Mouse (Mus musculus): ENCODE measurements around the gene Lrrc4c. TPM values are rescaled to one million over a fixed set of nuclear protein-coding genes. Genes with fewer than 3 reads are reported as not detected.

Gene Lrrc4c
- polyA plus RNA-seq (2014; fragmentation: Nextera tagmentation; extraction: Ambion mirVana) = 19.5 and 25.0 TPM in 2 replicates

- 2% methylated on average over 18 of the region's 18 CpGs for WGBS
- Histone ChIP-seq H3K4me3 (ENCODE audit: low read depth, low read length) (peak within 1 kb of the TSS; percentile 37), H3K27ac (ENCODE audit: low read depth, low read length) (peak within 1 kb of the TSS; percentile 49; the same call in 1 of the 2 replicates), H3K36me3 (ENCODE audit: control insufficient read depth, insufficient read depth, low read length) (no peaks in the 10 kb centered on the region), H3K4me2 (ENCODE audit: low read length) (peak within 1 kb of the TSS; percentile 69), H3K27me3 (replicated peaks; ENCODE audit: control insufficient read depth, insufficient read depth, low read length) (no peaks in the 10 kb centered on the region), H3K9ac (ENCODE audit: low read length) (peak within 1 kb of the TSS; percentile 57), H3K4me1 (ENCODE audit: control insufficient read depth, insufficient read depth, low read length) (peaks cover 12% of the 10 kb centered on the region), H3K9me3 (replicated peaks; ENCODE audit: control insufficient read depth, low read length) (no peaks in the 10 kb centered on the region)
- ATAC-seq = peak; percentile 87
- peak; percentile 68 for DNase-seq (ENCODE audit: low spot score)
Measured at GRCm38 (mm10) chr2:96317387-96318299, at the start of gene Lrrc4c. Gene Lrrc4c, plus strand, starts transcription at chr2:96318169.

DNA sequence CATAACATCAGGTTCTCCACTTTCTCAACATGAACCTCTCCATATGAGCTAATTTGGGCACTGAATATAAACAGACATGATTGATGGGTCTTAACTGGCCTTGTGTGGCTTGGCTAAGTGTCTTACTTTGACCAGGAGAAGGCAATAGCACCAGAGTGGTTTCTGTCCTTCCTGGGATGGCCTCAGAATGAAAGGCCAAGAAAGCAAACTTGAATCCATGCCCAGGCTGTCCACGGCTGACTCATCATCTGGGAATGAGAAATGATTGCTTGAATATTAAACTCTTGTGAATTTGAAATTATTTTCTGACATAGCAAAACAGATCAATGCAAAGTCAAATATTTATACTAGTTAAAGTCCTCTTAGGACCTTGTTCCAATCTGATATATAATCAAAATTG, 42.9 kb upstream of the Lrrc4c start:
- no peaks in the 10 kb centered on the region for H3K4me1 ChIP-seq (ENCODE audit: control insufficient read depth, insufficient read depth, low read length)
- no peaks in the 10 kb centered on the region for H3K27me3 ChIP-seq (replicated peaks; ENCODE audit: control insufficient read depth, insufficient read depth, low read length)
- H3K4me2 ChIP-seq (ENCODE audit: low read length) = no peak overlapping the region
- no peak overlapping the region for H3K27ac ChIP-seq (ENCODE audit: low read depth, low read length)
- no peak for ATAC-seq
- no peak for DNase-seq (ENCODE audit: low spot score)
- no peak overlapping the region for H3K4me3 ChIP-seq (ENCODE audit: low read depth, low read length)
- no peak overlapping the region for H3K9ac ChIP-seq (ENCODE audit: low read length)
- no peaks in the 10 kb centered on the region for H3K36me3 ChIP-seq (ENCODE audit: control insufficient read depth, insufficient read depth, low read length)
- 92% methylated on average over 1 of the region's 1 CpGs for WGBS
- H3K9me3 ChIP-seq (replicated peaks; ENCODE audit: control insufficient read depth, low read length) = no peaks in the 10 kb centered on the region

GRCm38 (mm10) chr2:96282926-96283325, 35.0 kb upstream of the Lrrc4c start:
- H3K27me3 ChIP-seq (replicated peaks; ENCODE audit: control insufficient read depth, insufficient read depth, low read length) = no peaks in the 10 kb centered on the region
- no peak for ATAC-seq
- no peaks in the 10 kb centered on the region for H3K36me3 ChIP-seq (ENCODE audit: control insufficient read depth, insufficient read depth, low read length)
- H3K4me3 ChIP-seq (ENCODE audit: low read depth, low read length) = no peak overlapping the region
- no peaks in the 10 kb centered on the region for H3K4me1 ChIP-seq (ENCODE audit: control insufficient read depth, insufficient read depth, low read length)
- H3K9me3 ChIP-seq (replicated peaks; ENCODE audit: control insufficient read depth, low read length) = no peaks in the 10 kb centered on the region
- peak; percentile 51 for DNase-seq (ENCODE audit: low spot score)
- no peak overlapping the region for H3K9ac ChIP-seq (ENCODE audit: low read length)
- WGBS = 89% methylated on average over 5 of the region's 5 CpGs
- H3K27ac ChIP-seq (ENCODE audit: low read depth, low read length) = no peak overlapping the region
- no peak overlapping the region for H3K4me2 ChIP-seq (ENCODE audit: low read length)

- ATAC-seq (peak; percentile 91), DNase-seq (ENCODE audit: low spot score) (peak; percentile 61)
- 57% methylated on average over 4 of the region's 4 CpGs for WGBS
- Histone ChIP-seq H3K36me3 (ENCODE audit: control insufficient read depth, insufficient read depth, low read length) (no peaks in the 10 kb centered on the region), H3K4me3 (ENCODE audit: low read depth, low read length) (no peak overlapping the region), H3K4me2 (ENCODE audit: low read length) (no peak overlapping the region), H3K9ac (ENCODE audit: low read length) (no peak overlapping the region), H3K9me3 (replicated peaks; ENCODE audit: control insufficient read depth, low read length) (no peaks in the 10 kb centered on the region), H3K27ac (ENCODE audit: low read depth, low read length) (no peak overlapping the region), H3K27me3 (replicated peaks; ENCODE audit: control insufficient read depth, insufficient read depth, low read length) (no peaks in the 10 kb centered on the region), H3K4me1 (ENCODE audit: control insufficient read depth, insufficient read depth, low read length) (no peaks in the 10 kb centered on the region)
Measured at GRCm38 (mm10) chr2:96287512-96287911, 30.5 kb upstream of the Lrrc4c start.

DNA sequence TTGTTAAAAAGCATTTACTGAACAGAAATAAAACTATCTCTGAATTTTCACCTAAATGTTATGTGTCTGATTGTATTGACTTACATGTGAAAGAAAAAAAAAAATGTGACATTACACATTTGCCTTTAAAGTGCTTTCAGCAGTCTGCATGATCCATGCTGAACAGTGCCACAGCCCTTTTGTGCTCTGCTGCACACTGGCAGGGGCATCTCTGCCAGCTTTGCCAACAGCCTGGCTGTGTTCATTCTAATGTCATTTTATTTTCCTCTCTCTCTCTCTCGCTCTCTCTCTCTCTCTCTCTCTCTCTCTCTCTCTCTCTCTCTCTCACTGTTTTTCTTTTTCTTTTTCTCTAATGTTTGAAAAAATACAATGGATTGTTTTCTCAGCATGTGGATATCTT, 27.4 kb upstream of the Lrrc4c start:
- ATAC-seq = no peak
- WGBS = 73% methylated on average over 1 of the region's 1 CpGs
- H3K9me3 ChIP-seq (replicated peaks; ENCODE audit: control insufficient read depth, low read length) = no peaks in the 10 kb centered on the region

DNA sequence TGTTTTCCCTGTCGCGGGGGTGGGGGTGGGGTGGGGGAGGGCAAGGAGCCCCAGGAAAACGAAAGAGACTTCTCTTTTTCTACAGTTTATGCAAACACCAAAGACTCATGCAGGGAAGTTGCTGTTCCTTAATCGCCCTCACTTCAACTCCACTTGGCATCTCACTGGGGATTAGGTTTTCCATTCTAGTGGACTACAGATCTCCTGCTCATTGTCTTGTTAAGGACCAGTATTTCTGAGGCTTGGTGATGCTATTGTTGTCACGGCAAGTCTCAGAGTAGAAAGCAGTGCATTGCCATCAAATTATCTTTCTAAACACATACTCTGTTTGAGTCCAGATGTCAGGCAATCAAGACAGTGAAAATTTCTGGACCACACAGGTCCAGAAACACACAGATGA, 2.9 kb upstream of the Lrrc4c start:
- ATAC-seq (no peak), DNase-seq (ENCODE audit: low spot score) (no peak)
- Histone ChIP-seq H3K27me3 (replicated peaks; ENCODE audit: control insufficient read depth, insufficient read depth, low read length) (no peaks in the 10 kb centered on the region), H3K27ac (ENCODE audit: low read depth, low read length) (no peak overlapping the region), H3K4me3 (ENCODE audit: low read depth, low read length) (no peak overlapping the region), H3K9me3 (replicated peaks; ENCODE audit: control insufficient read depth, low read length) (no peaks in the 10 kb centered on the region), H3K4me2 (ENCODE audit: low read length) (no peak overlapping the region), H3K9ac (ENCODE audit: low read length) (no peak overlapping the region), H3K4me1 (ENCODE audit: control insufficient read depth, insufficient read depth, low read length) (peaks cover 12% of the 10 kb centered on the region), H3K36me3 (ENCODE audit: control insufficient read depth, insufficient read depth, low read length) (no peaks in the 10 kb centered on the region)
- 2% methylated on average over 5 of the region's 5 CpGs for WGBS

More for the DNA sequence above, 27.4 kb upstream of the Lrrc4c start:
- H3K4me3 ChIP-seq (ENCODE audit: low read depth, low read length) = no peak overlapping the region
- peak; percentile 24 for DNase-seq (ENCODE audit: low spot score)
- H3K9ac ChIP-seq (ENCODE audit: low read length) = no peak overlapping the region
- H3K36me3 ChIP-seq (ENCODE audit: control insufficient read depth, insufficient read depth, low read length) = no peaks in the 10 kb centered on the region
- no peaks in the 10 kb centered on the region for H3K4me1 ChIP-seq (ENCODE audit: control insufficient read depth, insufficient read depth, low read length)
- no peaks in the 10 kb centered on the region for H3K27me3 ChIP-seq (replicated peaks; ENCODE audit: control insufficient read depth, insufficient read depth, low read length)
- H3K27ac ChIP-seq (ENCODE audit: low read depth, low read length) = no peak overlapping the region
- no peak overlapping the region for H3K4me2 ChIP-seq (ENCODE audit: low read length)

DNA sequence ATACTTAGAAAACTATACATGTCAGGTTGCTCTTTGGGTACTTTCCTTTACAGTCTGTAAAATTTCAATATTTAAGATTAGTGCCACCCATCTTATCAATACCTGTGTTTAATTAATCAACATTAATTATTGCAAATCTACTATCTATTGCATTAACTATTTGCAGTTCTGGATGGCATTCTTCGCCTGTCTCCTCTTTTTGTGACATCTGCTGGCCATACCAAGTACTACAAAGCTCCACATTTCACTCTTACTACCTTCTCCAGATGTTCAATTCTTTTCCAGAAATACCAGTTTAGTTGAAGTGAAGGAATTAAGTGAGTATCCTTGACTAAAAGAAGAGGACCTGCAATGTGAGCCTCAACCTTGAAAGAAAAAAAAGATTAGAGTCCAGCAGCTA, 1.4 kb upstream of the Lrrc4c start:
- peaks cover 12% of the 10 kb centered on the region for H3K4me1 ChIP-seq (ENCODE audit: control insufficient read depth, insufficient read depth, low read length)
- 34% methylated on average over 1 of the region's 1 CpGs for WGBS
- DNase-seq (ENCODE audit: low spot score) = peak; percentile 29
- H3K4me2 ChIP-seq (ENCODE audit: low read length) = no peak overlapping the region
- no peaks in the 10 kb centered on the region for H3K27me3 ChIP-seq (replicated peaks; ENCODE audit: control insufficient read depth, insufficient read depth, low read length)
- no peaks in the 10 kb centered on the region for H3K36me3 ChIP-seq (ENCODE audit: control insufficient read depth, insufficient read depth, low read length)
- H3K9me3 ChIP-seq (replicated peaks; ENCODE audit: control insufficient read depth, low read length) = no peaks in the 10 kb centered on the region
- no peak overlapping the region for H3K9ac ChIP-seq (ENCODE audit: low read length)
- no peak for ATAC-seq
- no peak overlapping the region for H3K27ac ChIP-seq (ENCODE audit: low read depth, low read length)
- H3K4me3 ChIP-seq (ENCODE audit: low read depth, low read length) = no peak overlapping the region

DNA sequence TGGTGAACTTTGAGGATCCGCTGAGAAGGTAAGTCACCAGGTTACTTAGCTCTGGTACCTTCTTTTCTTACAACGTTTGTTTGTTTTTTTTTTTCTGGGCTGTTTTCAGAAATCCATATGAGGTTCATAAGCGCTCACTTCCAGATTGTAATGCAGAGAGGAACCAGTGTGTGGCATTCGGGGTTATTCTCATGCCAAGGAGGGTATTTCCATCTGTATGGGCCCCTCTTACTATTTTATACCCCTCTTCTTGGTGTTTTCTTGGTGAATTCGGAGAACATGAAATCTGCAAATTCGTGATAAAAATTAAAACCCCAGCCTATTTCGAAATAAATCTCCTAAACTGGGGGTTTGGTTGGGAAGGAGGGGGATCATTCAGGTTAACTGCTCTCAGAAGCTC, 587 bp downstream of the Lrrc4c start:
- H3K4me2 ChIP-seq (ENCODE audit: low read length) = peak overlapping the region; percentile 69
- ATAC-seq (no peak), DNase-seq (ENCODE audit: low spot score) (peak; percentile 41)
- peak overlapping the region; percentile 57 for H3K9ac ChIP-seq (ENCODE audit: low read length)
- no peak overlapping the region for H3K27ac ChIP-seq (ENCODE audit: low read depth, low read length)
- H3K4me1 ChIP-seq (ENCODE audit: control insufficient read depth, insufficient read depth, low read length) = peaks cover 12% of the 10 kb centered on the region
- no peaks in the 10 kb centered on the region for H3K9me3 ChIP-seq (replicated peaks; ENCODE audit: control insufficient read depth, low read length)
- H3K36me3 ChIP-seq (ENCODE audit: control insufficient read depth, insufficient read depth, low read length) = no peaks in the 10 kb centered on the region
- H3K4me3 ChIP-seq (ENCODE audit: low read depth, low read length) = peak overlapping the region; percentile 37
- no peaks in the 10 kb centered on the region for H3K27me3 ChIP-seq (replicated peaks; ENCODE audit: control insufficient read depth, insufficient read depth, low read length)
- WGBS = 6% methylated on average over 7 of the region's 7 CpGs

DNA sequence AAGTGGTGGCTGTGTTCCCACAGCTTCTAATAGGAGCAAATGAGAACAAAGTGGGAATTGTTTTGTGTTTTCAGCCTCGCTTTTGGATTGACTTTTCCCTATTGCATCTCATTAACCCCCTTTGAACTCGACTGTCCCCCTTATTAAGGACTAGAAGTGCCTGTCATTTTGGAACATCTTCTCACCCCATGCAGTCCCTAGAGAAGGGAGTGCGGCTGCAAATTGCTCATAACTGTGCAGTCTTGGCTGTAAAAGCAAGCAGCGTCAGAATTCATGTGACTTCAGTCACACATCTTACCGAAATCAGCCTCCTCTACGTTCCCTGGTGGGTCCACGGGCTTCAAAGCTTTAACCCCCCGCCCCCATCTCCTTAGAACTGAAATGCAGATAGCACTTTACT, 1.2 kb downstream of the Lrrc4c start:
- peak; percentile 43; the same call in 1 of the 2 replicates for ATAC-seq

More for the DNA sequence above, 1.2 kb downstream of the Lrrc4c start:
- Histone ChIP-seq H3K27ac (ENCODE audit: low read depth, low read length) (no peak overlapping the region), H3K9me3 (replicated peaks; ENCODE audit: control insufficient read depth, low read length) (no peaks in the 10 kb centered on the region), H3K4me1 (ENCODE audit: control insufficient read depth, insufficient read depth, low read length) (peaks cover 12% of the 10 kb centered on the region), H3K4me2 (ENCODE audit: low read length) (peak overlapping the region; percentile 69), H3K4me3 (ENCODE audit: low read depth, low read length) (peak overlapping the region; percentile 16), H3K9ac (ENCODE audit: low read length) (peak overlapping the region; percentile 40; the same call in 1 of the 2 replicates), H3K36me3 (ENCODE audit: control insufficient read depth, insufficient read depth, low read length) (no peaks in the 10 kb centered on the region), H3K27me3 (replicated peaks; ENCODE audit: control insufficient read depth, insufficient read depth, low read length) (no peaks in the 10 kb centered on the region)
- DNase-seq (ENCODE audit: low spot score) = peak; percentile 50
- 5% methylated on average over 8 of the region's 8 CpGs for WGBS

Measured in forebrain, embryonic 14.5 days (tissue).